Mouse (Mus musculus) CH12.LX (cell line): ENCODE measurements around the gene Zfp324. TPM values are rescaled to one million over a fixed set of nuclear protein-coding genes. Genes with fewer than 3 reads are reported as not detected.
A peak's percentile ranks its signal among the peaks of the same experiment; 100 is the strongest.

Experiments
- DNase-seq: peaks from one replicate; pipeline ENCODE4 v3.0.0-alpha.2; 2013; ENCODE audit errors: extremely low read depth
- H3K27ac ChIP-seq: 2 replicates; pipeline ENCODE4 v1.5.1; 2012; ENCODE audit warnings: low read depth, mild to moderate bottlenecking, control low read depth, moderate library complexity; ENCODE audit not compliant: insufficient read depth
- H3K27me3 ChIP-seq: replicated peaks from 2 replicates; pipeline ENCODE3; 2012; ENCODE audit warnings: inconsistent platforms
- H3K36me3 ChIP-seq, 2 experiments: replicated peaks in 1 of 2; 2 replicates each; pipeline versions ENCODE3 to v1.6.1; 2012; ENCODE audit warnings: inconsistent platforms in 1 of 2, low read length in 1 of 2, mild to moderate bottlenecking in 1 of 2, mixed read lengths in 1 of 2, moderate library complexity in 1 of 2; ENCODE audit not compliant: control insufficient read depth in 1 of 2, insufficient read depth in 1 of 2
- H3K4me1 ChIP-seq, 2 experiments: 2 replicates each; pipeline ENCODE4 v1.6.1; 2012; ENCODE audit warnings: inconsistent platforms in 1 of 2, moderate library complexity in 1 of 2; ENCODE audit not compliant: insufficient read depth in 2 of 2, control insufficient read depth in 1 of 2
- H3K4me2 ChIP-seq: 2 replicates; pipeline ENCODE4 v1.6.1; 2012; ENCODE audit warnings: low read depth, mild to moderate bottlenecking, control low read depth; ENCODE audit not compliant: poor library complexity, insufficient read depth, severe bottlenecking
- H3K4me3 ChIP-seq, 3 experiments: fragments of 150-350 bp in 1 of 3; sonication (generic) in 1 of 3; replicated peaks in 1 of 3; 2 replicates each; pipeline versions ENCODE3 to v1.5.1; 2011 to 2012; ENCODE audit warnings: low read depth in 2 of 3, low read length in 2 of 3, mild to moderate bottlenecking in 2 of 3, moderate library complexity in 2 of 3, control low read depth in 1 of 3, improper control_type of control experiment in 1 of 3, inconsistent platforms in 1 of 3, mixed read lengths in 1 of 3; ENCODE audit not compliant: poor library complexity in 1 of 3
- H3K79me2 ChIP-seq: replicated peaks from 2 replicates; pipeline ENCODE4 v1.6.1; 2012; ENCODE audit warnings: mild to moderate bottlenecking, moderate library complexity; ENCODE audit not compliant: control insufficient read depth, poor library complexity, insufficient read depth, severe bottlenecking; ENCODE audit errors: extremely low read depth
- H3K9ac ChIP-seq: 2 replicates; pipeline ENCODE4 v1.6.1; 2012; ENCODE audit warnings: low read depth, mild to moderate bottlenecking, control low read depth, moderate library complexity; ENCODE audit not compliant: insufficient read depth
- H3K9me3 ChIP-seq: replicated peaks from 2 replicates; pipeline ENCODE3; 2012; ENCODE audit warnings: low read length, inconsistent platforms, mixed read lengths
- BHLHE40 ChIP-seq: IDR thresholded peaks from 2 replicates; pipeline ENCODE4 v1.6.1; 2011; ENCODE audit warnings: mild to moderate bottlenecking, low read depth, low read length, improper control_type of control experiment
- CHD1 ChIP-seq: IDR thresholded peaks from 2 replicates; pipeline ENCODE4 v1.6.1; 2012; ENCODE audit warnings: low read depth, low read length, improper control_type of control experiment, inconsistent platforms
- CHD2 ChIP-seq: IDR thresholded peaks from 2 replicates; pipeline ENCODE4 v1.6.1; 2011; ENCODE audit warnings: low read length, improper control_type of control experiment
- CTCF ChIP-seq, 2 experiments: IDR thresholded peaks in 1 of 2; conservative IDR thresholded peaks in 1 of 2; 2 replicates each; pipeline ENCODE4 v1.5.1; 2011 to 2012; ENCODE audit warnings: low read depth in 2 of 2, low read length in 2 of 2, improper control_type of control experiment in 1 of 2, inconsistent platforms in 1 of 2, mild to moderate bottlenecking in 1 of 2, moderate library complexity in 1 of 2
- E2F4 ChIP-seq: IDR thresholded peaks from 2 replicates; pipeline ENCODE4 v1.6.1; 2011; ENCODE audit warnings: low read depth, low read length, improper control_type of control experiment; ENCODE audit not compliant: insufficient replicate concordance
- ELF1 ChIP-seq: IDR thresholded peaks from 2 replicates; pipeline ENCODE4 v1.6.1; 2014; ENCODE audit warnings: low read depth, mild to moderate bottlenecking, inconsistent platforms, low read length, improper control_type of control experiment
- ETS1 ChIP-seq: conservative IDR thresholded peaks from 2 replicates; pipeline ENCODE4 v1.6.1; 2012; ENCODE audit warnings: low read depth, mild to moderate bottlenecking, inconsistent platforms, low read length, improper control_type of control experiment, moderate library complexity
- GABPA ChIP-seq: IDR thresholded peaks from 2 replicates; pipeline ENCODE4 v1.6.1; 2012; ENCODE audit warnings: low read depth, low read length, improper control_type of control experiment, inconsistent platforms; ENCODE audit not compliant: insufficient replicate concordance
- HCFC1 ChIP-seq: IDR thresholded peaks from 2 replicates; pipeline ENCODE4 v1.6.1; 2012; ENCODE audit warnings: low read depth, mild to moderate bottlenecking, inconsistent platforms, low read length, improper control_type of control experiment
- IRF4 ChIP-seq: IDR thresholded peaks from 2 replicates; pipeline ENCODE4 v1.6.1; 2014; ENCODE audit warnings: low read depth, mild to moderate bottlenecking, inconsistent platforms, low read length, improper control_type of control experiment
- JUN ChIP-seq: IDR thresholded peaks from 2 replicates; pipeline ENCODE4 v1.6.1; 2011; ENCODE audit warnings: low read depth, mild to moderate bottlenecking, low read length, improper control_type of control experiment, moderate library complexity; ENCODE audit not compliant: insufficient read depth
- KAT2A ChIP-seq: IDR thresholded peaks from 2 replicates; pipeline ENCODE4 v1.6.1; 2012; ENCODE audit warnings: low read length, improper control_type of control experiment, inconsistent platforms; ENCODE audit not compliant: insufficient replicate concordance
- MAFK ChIP-seq: IDR thresholded peaks from 2 replicates; pipeline ENCODE4 v1.6.1; 2011; ENCODE audit warnings: low read length, improper control_type of control experiment; ENCODE audit not compliant: insufficient replicate concordance
- MAX ChIP-seq: IDR thresholded peaks from 2 replicates; pipeline ENCODE4 v1.6.1; 2011; ENCODE audit warnings: low read length, improper control_type of control experiment
- MAZ ChIP-seq: IDR thresholded peaks from 2 replicates; pipeline ENCODE4 v1.6.1; 2012; ENCODE audit warnings: low read depth, mild to moderate bottlenecking, inconsistent platforms, low read length, improper control_type of control experiment, moderate library complexity
- MXI1 ChIP-seq: IDR thresholded peaks from 2 replicates; pipeline ENCODE4 v1.6.1; 2011; ENCODE audit warnings: mild to moderate bottlenecking, low read depth, low read length, improper control_type of control experiment
- NELFE ChIP-seq: IDR thresholded peaks from 2 replicates; pipeline ENCODE4 v1.6.1; 2011; ENCODE audit warnings: low read depth, low read length, improper control_type of control experiment
- NRF1 ChIP-seq: IDR thresholded peaks from 2 replicates; pipeline ENCODE4 v1.6.1; 2014; ENCODE audit warnings: low read depth, mild to moderate bottlenecking, inconsistent platforms, low read length, improper control_type of control experiment, moderate library complexity
- PAX5 ChIP-seq: IDR thresholded peaks from 2 replicates; pipeline ENCODE4 v1.6.1; 2012; ENCODE audit warnings: low read length, inconsistent platforms, mixed read lengths
- POLR2AphosphoS2 ChIP-seq: IDR thresholded peaks from 2 replicates; pipeline ENCODE4 v1.6.1; 2011; ENCODE audit warnings: low read depth, low read length, improper control_type of control experiment
- RAD21 ChIP-seq: IDR thresholded peaks from 2 replicates; pipeline ENCODE4 v1.6.1; 2011; ENCODE audit warnings: low read depth, mild to moderate bottlenecking, low read length, improper control_type of control experiment, moderate library complexity
- RCOR1 ChIP-seq: conservative IDR thresholded peaks from 2 replicates; pipeline ENCODE4 v1.6.1; 2012; ENCODE audit warnings: low read depth, mild to moderate bottlenecking, inconsistent platforms, low read length, improper control_type of control experiment
- SIN3A ChIP-seq: IDR thresholded peaks from 2 replicates; pipeline ENCODE4 v1.6.1; 2012; ENCODE audit warnings: low read length, improper control_type of control experiment, inconsistent platforms
- SMC3 ChIP-seq: IDR thresholded peaks from 2 replicates; pipeline ENCODE4 v1.6.1; 2011; ENCODE audit warnings: low read depth, low read length, improper control_type of control experiment
- TBP ChIP-seq: conservative IDR thresholded peaks from 2 replicates; pipeline ENCODE4 v1.6.1; 2011; ENCODE audit warnings: low read depth, low read length, improper control_type of control experiment
- TCF12 ChIP-seq: IDR thresholded peaks from 2 replicates; pipeline ENCODE4 v1.6.1; 2014; ENCODE audit warnings: low read depth, mild to moderate bottlenecking, inconsistent platforms, low read length, improper control_type of control experiment
- UBTF ChIP-seq: IDR thresholded peaks from 2 replicates; pipeline ENCODE4 v1.6.1; 2012; ENCODE audit warnings: low read depth, mild to moderate bottlenecking, inconsistent platforms, low read length, improper control_type of control experiment, moderate library complexity
- USF1 ChIP-seq: IDR thresholded peaks from 2 replicates; pipeline ENCODE4 v1.6.1; 2014; ENCODE audit warnings: low read depth, mild to moderate bottlenecking, inconsistent platforms, low read length, improper control_type of control experiment
- USF2 ChIP-seq: conservative IDR thresholded peaks from 2 replicates; pipeline ENCODE4 v1.6.1; 2011; ENCODE audit warnings: low read depth, low read length, improper control_type of control experiment
- ZC3H11A ChIP-seq: IDR thresholded peaks from 2 replicates; pipeline ENCODE4 v1.6.1; 2012; ENCODE audit warnings: low read depth, mild to moderate bottlenecking, inconsistent platforms, low read length, improper control_type of control experiment
- ZKSCAN1 ChIP-seq: IDR thresholded peaks from 2 replicates; pipeline ENCODE4 v1.6.1; 2012; ENCODE audit warnings: low read depth, inconsistent platforms, low read length, improper control_type of control experiment, borderline replicate concordance
- ZMIZ1 ChIP-seq: IDR thresholded peaks from 2 replicates; pipeline ENCODE4 v1.6.1; 2012; ENCODE audit warnings: low read depth, mild to moderate bottlenecking, inconsistent platforms, low read length, improper control_type of control experiment
- ZNF384 ChIP-seq: IDR thresholded peaks from 2 replicates; pipeline ENCODE4 v1.6.1; 2012; ENCODE audit warnings: low read depth, low read length, improper control_type of control experiment, inconsistent platforms
- dilution Hi-C: fragments of 300-500 bp; cut with MboI; formaldehyde crosslinking; loops from 2 replicates; pipeline ENCODE4 v1.14.3; 2020; ENCODE audit warnings: low sequenced_read_pairs; ENCODE audit not compliant: extremely low pct_unique_long_range_greater_than_20kb, extremely low pct_ligation_motif_present
- in situ Hi-C: fragments of 300-500 bp; cut with MboI; formaldehyde crosslinking; loops from 3 replicates; pipeline ENCODE4 v1.14.3; 2019; ENCODE audit warnings: low sequenced_read_pairs, low pct_ligation_motif_present, low pct_unique_long_range_greater_than_20kb, mixed read lengths
- polyA plus RNA-seq: library from polyadenylated mRNA; unstranded; fragments of >175 nt; gene quantifications from 2 replicates; pipeline ENCODE4 v1.2.1, GENCODE M21; 2012; ENCODE audit warnings: low read depth; ENCODE audit not compliant: insufficient read length
- total RNA-seq, 2 experiments: library from RNA; depleted of rRNA; stranded (reverse); fragments of 300-350 nt in 1 of 2; fragments of >200 nt in 1 of 2; gene quantifications; 2 replicates each; pipeline ENCODE4 v1.2.3; 2012 to 2014

The Zfp324 gene
- total and polyA plus RNA-seq, 3 experiments: 3.8 to 7.3 (median 6.4) TPM

- TF ChIP-seq POLR2AphosphoS2 (no peak; the same call in 1 of the 2 replicates), TBP (peak; percentile 76), CTCF (conservative IDR thresholded peaks at IDR 0.05 in 1 of 2, IDR thresholded peaks at IDR 0.05 in 1 of 2; ENCODE audit: low read depth in 2 of 2, low read length in 2 of 2) (no peak), IRF4 (peak; percentile 53; the same call in 1 of the 2 replicates), RCOR1 (no peak), NELFE (peak; percentile 61; the same call in 1 of the 2 replicates)
Observed at GRCm38 (mm10) chr7:12961511-12962141, 4.0 kb upstream of the Zfp324 start (continued).

- Histone ChIP-seq H3K27ac (peak overlapping the region; percentile 69), H3K27me3 (no peaks in the 10 kb centered on the region), H3K79me2 (peaks cover 5% of the 10 kb centered on the region; the same call in 1 of the 2 replicates), H3K9me3 (no peaks in the 10 kb centered on the region), H3K9ac (peak overlapping the region; percentile 94), H3K4me2 (peak overlapping the region; percentile 90), H3K36me3 (peaks cover 23 to 29% of the 10 kb centered on the region in 2 experiments), H3K4me3 (peak overlapping the region; percentile 93 to 97 (median 94)), H3K4me1 (peaks cover 0 to 30% of the 10 kb centered on the region in 2 experiments; a peak in 2 of 4 replicates)
- in situ Hi-C loops: no loop called here
- DNase-seq: peak; percentile 43
- dilution Hi-C loops: no loop called here
- TF ChIP-seq NRF1: 0 out of 2 replicates have a peak, but pooled peaks have one; percentile 28
- TF ChIP-seq NELFE: no peak
- no peak for TF ChIP-seq USF1
- TF ChIP-seq CTCF (conservative IDR thresholded peaks at IDR 0.05 in 1 of 2, IDR thresholded peaks at IDR 0.05 in 1 of 2; ENCODE audit: low read depth in 2 of 2, low read length in 2 of 2): no peak
- TF ChIP-seq USF2: no peak
- no peak; the same call in 1 of the 2 replicates for TF ChIP-seq MXI1
- no peak for TF ChIP-seq MAZ
- TF ChIP-seq ZKSCAN1: no peak
- no peak for TF ChIP-seq UBTF
- no peak for TF ChIP-seq MAFK
- TF ChIP-seq SIN3A: no peak; the same call in 1 of the 2 replicates
- TF ChIP-seq RCOR1: no peak
- TF ChIP-seq TCF12: peak; percentile 20; the same call in 1 of the 2 replicates
- TF ChIP-seq KAT2A: no peak
- TF ChIP-seq GABPA: no peak
- no peak for TF ChIP-seq IRF4
- TF ChIP-seq ZNF384: no peak
- no peak for TF ChIP-seq ELF1
- TF ChIP-seq ZMIZ1: no peak; the same call in 1 of the 2 replicates
- no peak for TF ChIP-seq HCFC1
- TF ChIP-seq POLR2AphosphoS2: no peak
- no peak for TF ChIP-seq E2F4
- 0 out of 2 replicates have a peak, but pooled peaks have one; percentile 8 for TF ChIP-seq TBP
- no peak for TF ChIP-seq RAD21
- TF ChIP-seq CHD2: no peak; the same call in 1 of the 2 replicates
- peak; percentile 61; the same call in 1 of the 2 replicates for TF ChIP-seq CHD1
- TF ChIP-seq MAX: no peak
- TF ChIP-seq JUN: no peak
- no peak for TF ChIP-seq SMC3
- no peak for TF ChIP-seq ZC3H11A
- no peak for TF ChIP-seq PAX5
- TF ChIP-seq ETS1: no peak
- TF ChIP-seq BHLHE40: no peak
Observed at GRCm38 (mm10) chr7:12966104-12966845, 637 bp downstream of the Zfp324 start.
